Mouse (Mus musculus): ENCODE measurements at regions not wholly inside any gene's neighbourhood (a gene's known extent, or its start where the extent isn't known, plus 50 kb on each side); places are given as distances from the start of the nearest gene placed in this dataset.

- TF ChIP-seq CTCF (IDR thresholded peaks at IDR 0.05; ENCODE audit: borderline replicate concordance, insufficient read depth, low read depth, low read length) (no peak), POLR2A (IDR thresholded peaks at IDR 0.05; ENCODE audit: borderline replicate concordance, insufficient read depth, low read length) (no peak)
Observed at GRCm38 (mm10) chr3:35208526-35208925, 545.4 kb upstream of the Atp11b start.
